Mouse (Mus musculus): ENCODE data around the gene Rbl1.

Gene Rbl1

GRCm38 (mm10) chr2:157132686-157133540, 71.4 kb downstream of the Rbl1 start:
- DNase-seq (ENCODE audit: low spot score), result no peak

- DNase-seq (ENCODE audit: low spot score), result no peak
Measured at GRCm38 (mm10) chr2:157132086-157132485, 72.2 kb downstream of the Rbl1 start.

GRCm38 (mm10) chr2:157130813-157131514, 73.4 kb downstream of the Rbl1 start:
- no peak for DNase-seq (ENCODE audit: low spot score)

- no peak for DNase-seq (ENCODE audit: low spot score)
Measured at GRCm38 (mm10) chr2:157129601-157130164, 74.7 kb downstream of the Rbl1 start.

- no peak for DNase-seq (ENCODE audit: low spot score)
Measured at GRCm38 (mm10) chr2:157129096-157129495, 75.2 kb downstream of the Rbl1 start.

- DNase-seq (ENCODE audit: low spot score), result no peak
Measured at GRCm38 (mm10) chr2:157128072-157128471, 76.3 kb downstream of the Rbl1 start.

GRCm38 (mm10) chr2:157127370-157127769, 77.0 kb downstream of the Rbl1 start:
- no peak for DNase-seq (ENCODE audit: low spot score)

- no peak for DNase-seq (ENCODE audit: low spot score)
Measured at GRCm38 (mm10) chr2:157125246-157125645, 79.1 kb downstream of the Rbl1 start.

- no peak for DNase-seq (ENCODE audit: low spot score)
Measured at GRCm38 (mm10) chr2:157121766-157122165, 82.6 kb downstream of the Rbl1 start.

GRCm38 (mm10) chr2:157119075-157119474, 85.3 kb downstream of the Rbl1 start:
- no peak for DNase-seq (ENCODE audit: low spot score)

GRCm38 (mm10) chr2:157118556-157118955, 85.8 kb downstream of the Rbl1 start:
- no peak for DNase-seq (ENCODE audit: low spot score)

- DNase-seq (ENCODE audit: low spot score), result no peak
Measured at GRCm38 (mm10) chr2:157116964-157117363, 87.4 kb downstream of the Rbl1 start.

GRCm38 (mm10) chr2:157108236-157108635, 96.1 kb downstream of the Rbl1 start:
- no peak for DNase-seq (ENCODE audit: low spot score)

GRCm38 (mm10) chr2:157104454-157104853, 99.9 kb downstream of the Rbl1 start:
- no peak for DNase-seq (ENCODE audit: low spot score)

GRCm38 (mm10) chr2:157102256-157102655, 102.1 kb downstream of the Rbl1 start:
- no peak for DNase-seq (ENCODE audit: low spot score)

GRCm38 (mm10) chr2:157101650-157102049, 102.7 kb downstream of the Rbl1 start:
- no peak for DNase-seq (ENCODE audit: low spot score)

GRCm38 (mm10) chr2:157100319-157100605, 104.1 kb downstream of the Rbl1 start:
- DNase-seq (ENCODE audit: low spot score), result no peak

- no peak for DNase-seq (ENCODE audit: low spot score)
Measured at GRCm38 (mm10) chr2:157099532-157100318, 104.6 kb downstream of the Rbl1 start.
